Mouse (Mus musculus) central nervous system, embryonic 14 days (tissue): ENCODE measurements around the gene Otos. TPM values are rescaled to one million over a fixed set of nuclear protein-coding genes. Genes with fewer than 3 reads are reported as not detected.

Experiments used
- polyA plus RNA-seq: library from polyadenylated mRNA; depleted of rRNA; stranded (reverse); fragments of >200 nt; gene quantifications from 2 replicates; pipeline ENCODE4 v1.2.3, GENCODE M21; 2012; rRNA removed

Otos gene
- polyA plus RNA-seq: 0.06 and 0.11 TPM in 2 replicates

GRCm38 (mm10) chr1:92648673-92649072, at the start of gene Otos:
Otos (minus strand) TSS chr1:92648841.

GRCm38 (mm10) chr1:92641514-92642272, 6.9 kb downstream of the Otos start, which contains the start of gene Cops9:
Cops9 (minus strand) TSS chr1:92641985.

GRCm38 (mm10) chr1:92617488-92617887, 31.2 kb downstream of the Otos start, which contains the start of gene Olfr12:
Olfr12 (plus strand) TSS chr1:92617788.

GRCm38 (mm10) chr1:92605482-92605881, 43.2 kb downstream of the Otos start, which contains the start of gene Olfr1410:
Olfr1410 (plus strand) TSS chr1:92605782.

Other genes with a start within 250 kb of the Otos start
- 134 and 135 TPM in 2 replicates for gene Ndufa10, start 175.0 kb downstream of the Otos start, polyA plus RNA-seq
- not detected in 2 replicates for gene Olfr1416, start 163.7 kb downstream of the Otos start, polyA plus RNA-seq
- not detected in 2 replicates for gene Olfr1415, start 152.7 kb downstream of the Otos start, polyA plus RNA-seq
- gene Olfr1414, start 130.2 kb downstream of the Otos start, polyA plus RNA-seq: not detected in 2 replicates
- not detected in 2 replicates for gene Olfr1413, start 77.5 kb downstream of the Otos start, polyA plus RNA-seq
- gene Olfr1412, start 63.1 kb downstream of the Otos start, polyA plus RNA-seq: not detected in 2 replicates
- gene Olfr1411, start 54.4 kb downstream of the Otos start, polyA plus RNA-seq: not detected in 2 replicates
- not detected in 2 replicates for gene Olfr1410, start 43.1 kb downstream of the Otos start, polyA plus RNA-seq
- not detected in 2 replicates for gene Olfr12, start 31.1 kb downstream of the Otos start, polyA plus RNA-seq
- gene Cops9, start 6.9 kb downstream of the Otos start, polyA plus RNA-seq: 341 and 351 TPM in 2 replicates
- gene Gpc1, start 182.8 kb upstream of the Otos start, polyA plus RNA-seq: 116 and 132 TPM in 2 replicates